Mouse (Mus musculus): ENCODE measurements at regions not wholly inside any gene's neighbourhood (a gene's known extent, or its start where the extent isn't known, plus 50 kb on each side); places are given as distances from the start of the nearest gene placed in this dataset.
"Not testable (repeated sequence)": the region's sequence is repeated elsewhere in the genome, so short reads cannot be mapped to it uniquely, and the experiment has no call there.

GRCm38 (mm10) chr19:35034408-35034807, 112.2 kb downstream of the Kif20b start:
- no peak for DNase-seq (ENCODE audit: low spot score)

GRCm38 (mm10) chr19:35045576-35045975, 123.4 kb downstream of the Kif20b start:
- no peak for DNase-seq (ENCODE audit: low spot score)

- DNase-seq (ENCODE audit: low spot score), result peak; percentile 25
Measured at GRCm38 (mm10) chr19:35066352-35066935, 144.3 kb downstream of the Kif20b start.

DNA sequence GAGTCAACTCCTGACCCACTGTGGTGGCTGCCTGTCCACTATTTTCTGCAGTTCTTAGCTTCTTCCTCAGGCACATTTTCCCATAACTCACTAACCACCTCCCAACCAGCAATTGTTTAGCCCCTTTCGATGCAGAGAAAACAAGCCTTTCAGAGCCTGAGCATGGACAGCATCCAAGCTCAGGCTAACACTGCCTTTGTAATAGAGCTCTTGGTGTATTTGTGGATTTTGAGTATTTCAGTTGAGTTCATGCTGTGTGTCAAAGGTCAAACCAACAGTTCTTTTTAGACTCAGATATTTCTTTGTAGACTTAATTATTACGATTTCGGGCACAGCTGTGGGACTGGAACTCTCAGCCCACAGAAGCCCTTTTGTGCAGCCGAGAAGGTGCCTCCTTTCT, 159.0 kb downstream of the Kif20b start:
- DNase-seq (ENCODE audit: low spot score), result peak; percentile 9

- no peak for DNase-seq (ENCODE audit: low spot score)
Measured at GRCm38 (mm10) chr19:35101244-35101643, 179.1 kb downstream of the Kif20b start.

- no peak for DNase-seq (ENCODE audit: low spot score)
Measured at GRCm38 (mm10) chr19:35114313-35114712, 192.2 kb downstream of the Kif20b start.

GRCm38 (mm10) chr19:35125278-35125677, 203.1 kb downstream of the Kif20b start:
- peak; percentile 50 for DNase-seq (ENCODE audit: low spot score)

DNA sequence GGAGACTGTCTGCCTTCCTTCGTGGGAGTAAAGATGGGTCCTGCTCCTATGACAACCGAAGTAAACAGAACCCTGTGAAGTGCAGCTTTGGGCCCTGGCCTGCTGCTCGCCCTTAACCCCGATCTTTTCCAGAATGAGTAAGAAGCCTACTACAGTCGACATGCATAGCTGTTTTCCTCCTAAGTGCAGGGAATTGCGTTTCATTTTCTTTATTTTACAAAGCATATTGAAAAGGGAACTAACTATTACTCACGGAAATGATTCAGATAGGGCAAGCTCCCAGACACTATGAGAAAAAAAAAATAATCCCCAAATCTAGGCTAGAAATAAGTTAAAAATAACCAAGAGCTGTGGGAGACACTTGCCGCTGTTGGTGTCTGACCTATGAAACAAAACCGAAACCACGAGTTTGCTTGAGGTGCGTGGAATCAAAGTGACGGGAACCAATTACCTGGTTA, 204.5 kb downstream of the Kif20b start:
- DNase-seq (ENCODE audit: low spot score), result no peak

- no peak for DNase-seq (ENCODE audit: low spot score)
Measured at GRCm38 (mm10) chr19:35128104-35128503, 205.9 kb downstream of the Kif20b start.

- DNase-seq (ENCODE audit: low spot score), result no peak
Measured at GRCm38 (mm10) chr19:35143131-35143530, 221.0 kb downstream of the Kif20b start.

- DNase-seq (ENCODE audit: low spot score), result no peak
Measured at GRCm38 (mm10) chr19:35143781-35144180, 221.6 kb downstream of the Kif20b start.

- DNase-seq (ENCODE audit: low spot score), result not testable (repeated sequence)
Measured at GRCm38 (mm10) chr19:35149476-35149875, 227.3 kb downstream of the Kif20b start.

DNA sequence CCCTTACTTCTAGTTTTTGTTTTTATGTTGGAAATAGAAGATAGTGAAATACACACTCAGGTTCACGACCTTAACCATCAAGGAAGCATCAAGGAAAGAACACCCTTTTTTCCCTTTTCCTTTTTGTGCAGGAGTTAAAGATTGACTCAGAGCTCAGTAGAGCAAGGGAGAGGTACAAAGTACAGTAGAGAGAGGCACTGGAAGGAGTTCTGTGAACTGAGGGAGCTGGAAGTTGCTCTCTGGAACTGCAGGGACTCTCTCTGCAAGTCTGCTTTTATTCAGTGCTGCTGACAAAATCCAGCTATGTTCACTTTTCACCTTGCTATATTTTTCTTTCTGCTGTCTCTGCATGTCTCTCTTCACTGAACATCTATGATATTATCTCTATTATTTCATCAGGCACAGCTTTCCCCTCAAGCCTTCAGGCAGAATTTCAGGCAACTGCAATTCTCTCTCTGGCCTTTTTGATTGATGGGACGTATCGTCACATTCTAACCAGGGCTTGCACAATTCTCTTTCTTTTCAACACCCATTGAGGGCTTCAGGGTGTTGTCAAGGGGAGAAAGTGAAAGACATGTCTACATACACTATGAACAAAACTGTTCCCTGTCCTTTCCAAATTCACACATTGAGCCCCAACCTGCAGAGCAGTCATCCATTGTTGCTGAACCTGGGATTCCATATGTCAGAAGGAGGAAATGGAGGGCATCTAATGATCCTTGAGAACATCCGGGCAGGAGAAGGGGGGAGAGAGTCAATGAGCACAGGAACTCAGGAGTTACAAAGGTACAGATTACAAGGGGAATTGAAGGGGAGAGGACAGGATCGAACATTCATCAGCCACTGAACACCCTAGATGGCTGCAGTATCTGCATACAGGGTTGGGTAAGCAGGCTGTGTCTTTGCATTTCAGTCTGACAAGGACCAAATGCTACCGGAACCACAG, 228.9 kb downstream of the Kif20b start:
- no peak for DNase-seq (ENCODE audit: low spot score)

- DNase-seq (ENCODE audit: low spot score), result no peak
Measured at GRCm38 (mm10) chr19:35151841-35152240, 229.7 kb downstream of the Kif20b start.

DNA sequence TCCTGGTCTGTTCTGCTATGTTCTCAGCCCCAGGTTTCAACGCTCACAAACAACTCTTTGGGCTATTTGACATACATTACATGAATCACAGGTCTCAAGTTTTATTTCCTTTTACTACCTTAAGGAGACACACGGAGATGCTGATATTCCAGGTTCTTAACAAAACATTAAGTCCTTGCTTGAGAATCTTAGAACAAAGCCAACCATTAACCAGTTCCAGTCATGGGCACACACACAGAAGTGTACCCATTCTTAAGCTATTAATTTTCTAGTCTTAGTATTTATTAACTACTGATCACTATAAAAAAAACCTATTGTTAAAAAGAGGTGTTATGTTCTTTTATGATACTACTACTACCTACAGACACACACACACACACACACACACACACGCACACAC, 235.7 kb downstream of the Kif20b start:
- no peak for DNase-seq (ENCODE audit: low spot score)

DNA sequence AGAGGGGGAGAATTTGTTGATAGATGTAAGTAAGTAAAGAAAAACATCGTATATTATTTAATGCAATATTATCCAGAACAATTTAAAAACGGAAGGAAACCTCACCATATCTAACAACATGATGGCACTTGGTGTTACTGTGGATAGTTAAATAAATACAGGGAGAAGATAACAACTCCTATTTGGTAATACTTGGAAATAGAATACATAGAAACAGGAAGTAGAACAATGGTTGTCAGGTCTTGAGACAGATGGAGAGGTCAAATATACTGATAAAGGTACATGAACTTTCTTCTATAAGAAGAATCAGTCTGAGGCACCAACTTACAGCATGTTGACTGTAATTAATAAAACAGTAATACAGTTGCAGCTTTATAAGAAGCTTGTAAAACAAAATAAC, 242.6 kb downstream of the Kif20b start:
- DNase-seq (ENCODE audit: low spot score), result no peak

DNA sequence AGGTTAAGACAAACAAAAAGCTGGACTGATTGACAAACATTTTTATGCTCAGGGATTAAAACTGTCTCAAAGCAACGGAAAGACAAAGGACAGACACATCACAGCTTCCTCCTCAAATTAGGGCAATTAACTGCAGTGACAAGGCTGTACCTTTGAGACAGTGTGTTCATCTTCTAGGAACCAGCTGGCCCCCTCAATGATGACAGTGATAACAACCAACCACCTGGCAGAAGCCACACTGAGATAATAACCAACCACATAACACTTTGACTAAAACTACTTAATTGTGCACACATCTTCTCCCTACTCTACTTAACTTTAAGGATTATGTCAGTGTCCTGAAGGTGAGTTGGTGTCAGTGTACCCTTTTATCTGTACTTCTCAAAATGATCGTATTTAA, 248.4 kb downstream of the Kif20b start:
- no peak for DNase-seq (ENCODE audit: low spot score)

DNA sequence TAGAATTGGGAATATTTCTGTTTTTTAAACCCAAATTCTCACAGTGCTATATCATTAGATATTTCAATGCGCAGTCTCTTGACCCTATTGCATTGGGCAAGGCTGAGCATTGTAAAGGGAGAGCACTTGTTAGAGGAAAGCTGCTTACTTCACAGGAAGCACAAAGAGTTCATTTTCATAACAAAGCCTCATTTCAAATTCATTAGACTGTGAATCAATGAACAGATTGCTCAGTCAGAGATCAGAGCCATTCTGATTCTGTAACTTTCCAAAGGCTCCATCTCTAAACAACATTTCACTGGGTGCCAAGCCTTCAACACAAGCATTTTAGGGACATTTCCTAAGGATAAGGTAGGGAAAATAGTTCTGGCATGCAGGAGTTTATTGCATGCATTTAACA, 257.9 kb downstream of the Kif20b start:
- DNase-seq (ENCODE audit: low spot score), result no peak

DNA sequence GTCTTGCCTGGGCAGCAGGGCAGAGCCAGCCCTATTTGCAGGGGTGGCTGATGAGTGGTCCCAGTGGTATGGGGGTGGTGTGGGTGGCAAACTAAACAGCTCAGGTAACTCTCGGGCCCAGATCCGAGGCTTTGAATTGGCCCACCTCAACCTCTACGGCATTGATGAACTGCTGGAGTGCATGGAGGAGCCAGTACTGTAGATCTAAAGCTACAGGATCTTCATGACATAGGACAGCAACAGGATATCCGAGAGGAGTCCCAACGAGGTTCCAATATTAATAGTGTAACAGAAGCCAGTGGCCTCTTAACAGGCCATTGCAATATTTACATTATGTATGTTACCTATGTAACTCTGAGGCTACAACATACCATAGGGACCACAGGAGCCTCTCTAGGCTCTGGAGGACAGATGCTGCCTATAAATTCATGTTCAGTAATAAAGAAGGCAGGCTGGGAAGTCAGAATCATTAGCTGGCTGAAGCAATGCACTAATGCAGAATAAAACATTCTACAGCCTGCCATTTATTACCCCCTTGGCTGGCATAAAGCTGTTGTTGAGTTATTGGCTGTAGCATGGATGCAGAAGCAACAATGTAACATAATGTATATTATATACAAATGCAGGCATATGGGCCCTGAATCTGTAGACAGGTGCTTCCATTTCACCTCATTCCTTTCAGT, 283.5 kb downstream of the Kif20b start:
- DNase-seq (ENCODE audit: low spot score), result no peak

DNA sequence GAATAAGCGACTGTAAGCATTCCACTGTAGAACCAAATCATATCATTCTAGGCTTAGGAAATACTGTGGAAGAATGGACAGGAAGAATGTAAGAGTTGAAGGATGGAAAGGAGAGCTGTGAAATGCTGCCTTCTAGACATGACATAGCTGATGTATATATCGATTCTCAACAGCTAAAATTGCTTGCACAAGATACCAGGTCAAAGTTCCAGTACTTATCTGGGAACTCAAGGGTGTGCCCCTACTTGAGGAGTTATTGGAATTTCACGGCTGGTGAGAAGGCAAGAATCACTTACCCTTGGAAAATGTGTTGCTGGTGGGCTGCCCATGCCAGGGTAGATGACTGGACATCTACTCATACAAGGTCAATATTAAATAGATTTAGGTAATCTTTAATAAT, 322.0 kb downstream of the Kif20b start:
- DNase-seq (ENCODE audit: low spot score), result no peak

DNA sequence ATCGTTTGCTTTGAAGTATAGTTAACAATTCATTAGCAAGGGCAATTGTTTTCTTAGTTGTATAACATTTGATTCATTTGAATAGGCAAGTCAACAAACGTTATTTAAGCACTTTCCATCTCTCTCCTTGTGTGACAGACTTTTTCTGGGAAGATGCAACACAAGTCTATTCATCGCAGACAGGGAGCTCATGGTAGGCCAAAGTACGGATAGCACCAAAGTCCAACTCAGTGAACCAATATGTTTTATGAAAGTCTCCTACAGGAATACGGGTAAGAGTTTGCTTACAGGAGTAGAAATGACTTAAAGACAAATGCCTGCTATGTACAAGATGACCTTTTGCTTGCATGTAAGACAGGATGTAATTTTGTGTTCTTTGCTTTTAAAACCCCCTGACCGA, 325.4 kb downstream of the Kif20b start:
- no peak for DNase-seq (ENCODE audit: low spot score)

- not testable (repeated sequence) for DNase-seq (ENCODE audit: low spot score)
Measured at GRCm38 (mm10) chr19:35258634-35259033, 336.5 kb downstream of the Kif20b start.

- DNase-seq (ENCODE audit: low spot score), result no peak
Measured at GRCm38 (mm10) chr19:35263101-35263500, 340.9 kb downstream of the Kif20b start.
